Mouse (Mus musculus): ENCODE measurements around the gene Col1a1. TPM values are rescaled to one million over a fixed set of nuclear protein-coding genes. Genes with fewer than 3 reads are reported as not detected.

Col1a1 gene
- polyA plus RNA-seq, 1 experiment: 2.3 TPM

DNA sequence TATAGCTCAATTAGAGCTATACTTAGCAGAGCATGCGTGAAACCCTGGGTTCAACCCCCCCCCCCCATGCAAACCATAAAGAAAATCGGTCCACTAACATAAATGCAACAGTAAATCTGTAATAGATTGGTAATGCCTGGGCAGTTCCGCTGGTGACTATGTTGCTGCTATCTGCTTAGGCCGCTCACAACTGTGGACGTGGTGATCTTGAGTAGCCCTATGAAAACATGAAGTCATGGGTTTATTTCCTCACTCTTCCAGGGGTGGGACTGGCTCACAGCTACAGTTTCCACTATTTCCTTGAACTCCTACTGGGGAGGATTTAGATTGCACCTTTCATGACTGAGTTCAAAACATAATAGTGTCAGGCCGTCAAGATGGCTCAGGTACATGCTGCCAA, 18.3 kb upstream of the Col1a1 start:
- Histone ChIP-seq H3ac (ENCODE audit: control insufficient read depth, insufficient read length, low read depth) (no peak overlapping the region), H3K27me3 (ENCODE audit: control insufficient read depth, insufficient read depth, insufficient read length) (no peaks in the 10 kb centered on the region), H3K36me3 (ENCODE audit: control insufficient read depth, insufficient read depth) (no peaks in the 10 kb centered on the region), H3K79me2 (ENCODE audit: control insufficient read depth, insufficient read depth) (no peaks in the 10 kb centered on the region), H3K79me3 (ENCODE audit: low read depth) (no peaks in the 10 kb centered on the region), H3K4me3 (ENCODE audit: insufficient read depth, poor library complexity, severe bottlenecking) (no peak overlapping the region)
- TF ChIP-seq MAX (IDR thresholded peaks at IDR 0.05): no peak

DNA sequence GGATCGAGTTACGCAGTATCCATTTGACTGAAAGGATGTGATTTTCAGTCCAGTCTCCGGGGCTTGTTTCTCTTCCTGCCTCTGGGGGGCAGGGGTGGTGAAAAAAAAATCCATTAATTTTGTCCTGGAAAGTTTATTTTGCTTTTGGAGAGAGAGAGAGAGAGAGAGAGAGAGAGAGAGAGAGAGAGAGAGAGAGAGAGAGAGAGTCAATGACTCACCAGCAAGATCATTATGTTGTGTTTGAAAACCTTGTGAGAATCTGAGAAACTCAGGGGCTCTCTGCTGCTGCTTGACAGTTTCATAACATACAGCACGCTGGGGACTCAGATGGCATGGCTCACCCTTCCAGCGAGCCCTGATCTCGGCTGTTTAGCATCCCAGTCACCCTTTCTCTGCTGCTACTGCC, 15.0 kb upstream of the Col1a1 start:
- H3K79me2 ChIP-seq (ENCODE audit: control insufficient read depth, insufficient read depth): no peaks in the 10 kb centered on the region
- H3K79me3 ChIP-seq (ENCODE audit: low read depth): no peaks in the 10 kb centered on the region
- no peaks in the 10 kb centered on the region for H3K36me3 ChIP-seq (ENCODE audit: control insufficient read depth, insufficient read depth)

DNA sequence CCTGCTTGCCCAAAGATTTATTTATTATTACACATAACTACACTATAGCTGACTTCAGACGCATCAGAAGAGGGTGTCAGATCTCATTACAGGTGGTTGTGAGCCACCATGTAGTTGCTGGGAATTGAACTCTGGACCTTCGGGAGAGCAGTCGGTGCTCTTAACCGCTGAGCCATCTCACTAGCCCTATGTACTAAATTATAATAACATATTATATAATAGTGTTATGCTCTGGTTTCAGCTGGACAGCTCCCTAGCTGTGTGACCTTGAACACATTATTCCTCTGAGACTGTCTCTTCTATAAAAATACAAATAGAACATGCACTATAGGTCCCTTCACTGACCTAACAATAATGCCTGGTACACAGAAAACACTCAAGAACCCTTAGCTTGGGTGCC, 11.0 kb upstream of the Col1a1 start:
- no peaks in the 10 kb centered on the region for H3K79me3 ChIP-seq (ENCODE audit: low read depth)
- H3K36me3 ChIP-seq (ENCODE audit: control insufficient read depth, insufficient read depth): no peaks in the 10 kb centered on the region
- no peaks in the 10 kb centered on the region for H3K79me2 ChIP-seq (ENCODE audit: control insufficient read depth, insufficient read depth)
- H3K27me3 ChIP-seq (ENCODE audit: control insufficient read depth, insufficient read depth, insufficient read length): no peaks in the 10 kb centered on the region
- H3K4me3 ChIP-seq (ENCODE audit: insufficient read depth, poor library complexity, severe bottlenecking): no peak overlapping the region
- no peak overlapping the region for H3ac ChIP-seq (ENCODE audit: control insufficient read depth, insufficient read length, low read depth)
- no peak for TF ChIP-seq CEBPB (IDR thresholded peaks at IDR 0.05; ENCODE audit: low read depth)
- no peak for TF ChIP-seq MYOG (IDR thresholded peaks at IDR 0.05; ENCODE audit: control insufficient read depth, extremely low read depth, insufficient read length)
- no peak for TF ChIP-seq MAX (IDR thresholded peaks at IDR 0.05)
- TF ChIP-seq USF1 (IDR thresholded peaks at IDR 0.05; ENCODE audit: low read depth): no peak
- TF ChIP-seq MYOD1 (IDR thresholded peaks at IDR 0.05; ENCODE audit: control insufficient read depth, insufficient read length, low read depth): no peak
- TF ChIP-seq FOSL1 (IDR thresholded peaks at IDR 0.05; ENCODE audit: insufficient read depth, low read length, poor library complexity, severe bottlenecking): no peak
- TF ChIP-seq CTCF (IDR thresholded peaks at IDR 0.05; ENCODE audit: control insufficient read depth, insufficient read depth, insufficient read length): no peak

More for the DNA sequence above, 15.0 kb upstream of the Col1a1 start:
- Histone ChIP-seq H3K4me3 (ENCODE audit: insufficient read depth, poor library complexity, severe bottlenecking) (no peak overlapping the region), H3K27me3 (ENCODE audit: control insufficient read depth, insufficient read depth, insufficient read length) (no peaks in the 10 kb centered on the region), H3ac (ENCODE audit: control insufficient read depth, insufficient read length, low read depth) (no peak overlapping the region)
- TF ChIP-seq MYOD1 (IDR thresholded peaks at IDR 0.05; ENCODE audit: control insufficient read depth, insufficient read length, low read depth) (no peak), MYOG (IDR thresholded peaks at IDR 0.05; ENCODE audit: control insufficient read depth, extremely low read depth, insufficient read length) (no peak), USF1 (IDR thresholded peaks at IDR 0.05; ENCODE audit: low read depth) (no peak), FOSL1 (IDR thresholded peaks at IDR 0.05; ENCODE audit: insufficient read depth, low read length, poor library complexity, severe bottlenecking) (no peak), MAX (IDR thresholded peaks at IDR 0.05) (no peak), CEBPB (IDR thresholded peaks at IDR 0.05; ENCODE audit: low read depth) (no peak), CTCF (IDR thresholded peaks at IDR 0.05; ENCODE audit: control insufficient read depth, insufficient read depth, insufficient read length) (no peak)

DNA sequence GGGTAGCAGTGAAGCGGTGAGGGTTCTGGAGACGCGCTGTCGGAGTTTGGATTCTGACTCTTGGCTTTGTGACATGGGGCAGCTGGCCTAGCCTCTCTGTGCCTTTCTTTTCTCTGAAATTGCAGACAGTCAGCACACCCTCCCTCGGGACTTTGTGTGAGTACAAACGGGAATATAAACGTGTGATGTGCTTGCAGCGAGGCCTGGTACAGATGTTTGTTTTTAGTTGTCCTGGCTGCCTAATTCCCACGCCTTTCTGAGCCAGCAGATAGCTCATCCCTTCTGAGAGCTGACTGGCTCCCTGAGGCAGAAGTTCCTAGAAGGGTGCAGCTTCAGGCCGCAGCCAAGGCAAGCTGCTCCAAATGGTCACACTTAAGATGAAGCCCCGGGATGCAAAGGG, 9.6 kb upstream of the Col1a1 start:
- H3K79me2 ChIP-seq (ENCODE audit: control insufficient read depth, insufficient read depth): no peaks in the 10 kb centered on the region
- no peaks in the 10 kb centered on the region for H3K27me3 ChIP-seq (ENCODE audit: control insufficient read depth, insufficient read depth, insufficient read length)
- no peaks in the 10 kb centered on the region for H3K79me3 ChIP-seq (ENCODE audit: low read depth)
- no peak overlapping the region for H3ac ChIP-seq (ENCODE audit: control insufficient read depth, insufficient read length, low read depth)
- no peak overlapping the region for H3K4me3 ChIP-seq (ENCODE audit: insufficient read depth, poor library complexity, severe bottlenecking)
- H3K36me3 ChIP-seq (ENCODE audit: control insufficient read depth, insufficient read depth): no peaks in the 10 kb centered on the region
- TF ChIP-seq MYOG (IDR thresholded peaks at IDR 0.05; ENCODE audit: control insufficient read depth, extremely low read depth, insufficient read length) (no peak), FOSL1 (IDR thresholded peaks at IDR 0.05; ENCODE audit: insufficient read depth, low read length, poor library complexity, severe bottlenecking) (no peak), CEBPB (IDR thresholded peaks at IDR 0.05; ENCODE audit: low read depth) (no peak), MAX (IDR thresholded peaks at IDR 0.05) (no peak), CTCF (IDR thresholded peaks at IDR 0.05; ENCODE audit: control insufficient read depth, insufficient read depth, insufficient read length) (no peak), MYOD1 (IDR thresholded peaks at IDR 0.05; ENCODE audit: control insufficient read depth, insufficient read length, low read depth) (no peak), USF1 (IDR thresholded peaks at IDR 0.05; ENCODE audit: low read depth) (no peak)

DNA sequence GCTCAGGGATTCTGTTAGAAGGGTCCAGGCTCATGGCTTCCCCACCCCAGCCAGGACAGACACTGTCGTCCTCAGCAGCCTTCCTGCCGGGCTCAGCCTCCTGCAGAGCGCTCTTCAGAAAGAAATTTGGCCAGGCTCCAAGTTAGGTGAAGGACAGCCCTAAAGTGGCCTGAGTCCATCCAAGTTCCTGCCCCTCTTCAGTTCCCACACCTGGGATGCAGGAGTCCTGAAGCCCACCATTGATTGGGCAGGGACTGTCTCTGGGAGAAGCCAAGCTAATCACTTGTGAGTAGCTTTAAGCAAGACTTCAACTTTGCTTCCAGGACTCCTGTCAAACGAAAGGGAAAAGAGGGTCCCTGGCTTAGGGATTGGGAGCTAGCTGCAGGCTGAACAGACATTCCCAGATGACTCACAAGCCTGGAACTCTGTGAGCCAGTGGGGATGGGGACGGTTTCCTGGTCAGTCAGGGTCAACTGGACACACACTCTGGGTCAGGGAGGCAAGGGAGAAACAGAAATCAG, 8.2 kb upstream of the Col1a1 start:
- TF ChIP-seq FOSL1 (IDR thresholded peaks at IDR 0.05; ENCODE audit: insufficient read depth, low read length, poor library complexity, severe bottlenecking) (peak; percentile 85), CTCF (IDR thresholded peaks at IDR 0.05; ENCODE audit: control insufficient read depth, insufficient read depth, insufficient read length) (no peak), USF1 (IDR thresholded peaks at IDR 0.05; ENCODE audit: low read depth) (no peak), MYOD1 (IDR thresholded peaks at IDR 0.05; ENCODE audit: control insufficient read depth, insufficient read length, low read depth) (peak; percentile 12), MAX (IDR thresholded peaks at IDR 0.05) (no peak), MYOG (IDR thresholded peaks at IDR 0.05; ENCODE audit: control insufficient read depth, extremely low read depth, insufficient read length) (no peak), CEBPB (IDR thresholded peaks at IDR 0.05; ENCODE audit: low read depth) (no peak)
- H3K4me3 ChIP-seq (ENCODE audit: insufficient read depth, poor library complexity, severe bottlenecking): no peak overlapping the region

DNA sequence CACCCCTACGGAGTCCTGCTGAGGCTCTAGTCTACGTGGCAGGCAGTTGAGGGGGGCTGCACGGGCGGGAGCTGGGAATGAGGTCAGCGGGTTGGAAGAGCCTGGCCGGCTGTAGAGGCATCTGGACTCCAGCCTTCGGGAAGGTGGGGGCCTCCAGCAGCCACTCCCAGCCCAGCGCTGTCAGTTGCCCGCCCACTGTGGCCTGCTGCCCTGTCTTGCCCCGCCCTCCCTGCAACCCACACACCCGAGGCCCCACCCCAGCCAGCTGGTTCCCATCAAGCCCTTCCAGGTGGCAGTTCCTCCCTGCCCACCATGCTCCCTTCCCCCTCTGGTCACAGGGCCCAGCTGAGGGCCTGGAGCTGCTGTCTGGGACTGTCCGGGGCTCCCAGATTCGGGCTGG, 7.2 kb upstream of the Col1a1 start:
- no peak for TF ChIP-seq CTCF (IDR thresholded peaks at IDR 0.05; ENCODE audit: control insufficient read depth, insufficient read depth, insufficient read length)
- no peak for TF ChIP-seq CEBPB (IDR thresholded peaks at IDR 0.05; ENCODE audit: low read depth)
- no peak for TF ChIP-seq USF1 (IDR thresholded peaks at IDR 0.05; ENCODE audit: low read depth)
- TF ChIP-seq MAX (IDR thresholded peaks at IDR 0.05): peak; percentile 24
- TF ChIP-seq MYOD1 (IDR thresholded peaks at IDR 0.05; ENCODE audit: control insufficient read depth, insufficient read length, low read depth): peak; percentile 22
- no peak for TF ChIP-seq MYOG (IDR thresholded peaks at IDR 0.05; ENCODE audit: control insufficient read depth, extremely low read depth, insufficient read length)
- TF ChIP-seq FOSL1 (IDR thresholded peaks at IDR 0.05; ENCODE audit: insufficient read depth, low read length, poor library complexity, severe bottlenecking): no peak
- no peaks in the 10 kb centered on the region for H3K79me3 ChIP-seq (ENCODE audit: low read depth)
- no peaks in the 10 kb centered on the region for H3K79me2 ChIP-seq (ENCODE audit: control insufficient read depth, insufficient read depth)
- H3K27me3 ChIP-seq (ENCODE audit: control insufficient read depth, insufficient read depth, insufficient read length): no peaks in the 10 kb centered on the region
- no peaks in the 10 kb centered on the region for H3K36me3 ChIP-seq (ENCODE audit: control insufficient read depth, insufficient read depth)
- H3K4me3 ChIP-seq (ENCODE audit: insufficient read depth, poor library complexity, severe bottlenecking): no peak overlapping the region
- H3ac ChIP-seq (ENCODE audit: control insufficient read depth, insufficient read length, low read depth): peak overlapping the region; percentile 14

More for the DNA sequence above, 8.2 kb upstream of the Col1a1 start:
- Histone ChIP-seq H3K36me3 (ENCODE audit: control insufficient read depth, insufficient read depth) (no peaks in the 10 kb centered on the region), H3K79me2 (ENCODE audit: control insufficient read depth, insufficient read depth) (no peaks in the 10 kb centered on the region), H3K27me3 (ENCODE audit: control insufficient read depth, insufficient read depth, insufficient read length) (no peaks in the 10 kb centered on the region), H3ac (ENCODE audit: control insufficient read depth, insufficient read length, low read depth) (no peak overlapping the region), H3K79me3 (ENCODE audit: low read depth) (no peaks in the 10 kb centered on the region)

Measured in C2C12 (cell line).